Mouse (Mus musculus): ENCODE measurements around the gene Gdf3. TPM values are rescaled to one million over a fixed set of nuclear protein-coding genes. Genes with fewer than 3 reads are reported as not detected.

Gene Gdf3
- polyA plus RNA-seq, 1 experiment from 2014 or later = 0.09 TPM

DNA sequence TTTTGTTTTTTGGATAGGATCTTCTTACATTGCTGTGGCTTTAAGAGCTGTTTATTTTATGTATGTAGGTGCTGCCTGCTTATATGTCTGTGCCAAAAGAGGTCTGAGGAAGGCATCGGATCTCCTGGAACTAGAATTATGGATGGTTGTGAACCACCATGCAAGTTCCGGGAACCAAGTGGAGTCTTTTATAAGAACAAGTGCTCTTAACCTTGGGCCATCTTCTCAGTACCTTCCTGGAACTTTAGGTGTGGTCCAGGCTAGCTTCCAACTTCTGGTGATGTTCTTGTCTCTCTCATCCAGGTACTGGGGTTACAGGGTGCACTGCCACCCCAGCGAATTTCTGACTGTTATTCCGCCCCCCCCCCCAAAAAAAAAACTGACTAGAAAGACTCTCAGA lies 2.5 kb upstream of the Gdf3 start:
- WGBS = 87% methylated on average over 4 of the region's 4 CpGs
- no peak overlapping the region for H3K4me2 ChIP-seq (ENCODE audit: low read length)

DNA sequence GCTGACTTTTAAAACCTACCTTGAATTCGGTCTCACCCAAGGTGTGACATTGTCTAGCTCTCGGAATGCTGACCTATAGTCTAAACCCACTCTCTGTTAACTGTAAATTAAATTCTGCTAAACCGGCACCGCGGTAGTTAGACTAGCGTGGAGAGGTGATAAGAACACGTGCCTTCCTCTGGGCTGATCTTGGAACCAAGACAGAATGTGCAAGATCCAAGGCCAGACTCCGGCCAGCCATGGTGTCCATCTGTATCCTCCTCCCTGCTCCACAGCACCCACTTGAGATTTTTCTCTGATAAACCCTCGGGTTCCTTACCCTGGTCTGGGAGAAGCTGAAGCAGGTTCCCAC lies 534 bp downstream of the Gdf3 start:
- WGBS = 82% methylated on average over 9 of the region's 9 CpGs
- Histone ChIP-seq H3K4me3 (ENCODE audit: low read depth, low read length) (no peak overlapping the region), H3K36me3 (ENCODE audit: control insufficient read depth, insufficient read depth, low read length) (no peaks in the 10 kb centered on the region), H3K27ac (ENCODE audit: low read length) (no peak overlapping the region), H3K9ac (ENCODE audit: low read depth, low read length) (no peak overlapping the region), H3K4me2 (ENCODE audit: low read length) (no peak overlapping the region), H3K9me3 (replicated peaks; ENCODE audit: control insufficient read depth, low read length, poor library complexity, severe bottlenecking) (no peaks in the 10 kb centered on the region), H3K27me3 (ENCODE audit: control insufficient read depth, insufficient read depth, low read depth, low read length) (no peaks in the 10 kb centered on the region), H3K4me1 (ENCODE audit: control insufficient read depth, insufficient read depth, low read length) (no peaks in the 10 kb centered on the region)
- ATAC-seq = no peak

More for the DNA sequence above, 2.5 kb upstream of the Gdf3 start:
- Histone ChIP-seq H3K36me3 (ENCODE audit: control insufficient read depth, insufficient read depth, low read length) (no peaks in the 10 kb centered on the region), H3K27me3 (ENCODE audit: control insufficient read depth, insufficient read depth, low read depth, low read length) (no peaks in the 10 kb centered on the region), H3K9ac (ENCODE audit: low read depth, low read length) (no peak overlapping the region), H3K27ac (ENCODE audit: low read length) (no peak overlapping the region), H3K4me3 (ENCODE audit: low read depth, low read length) (no peak overlapping the region), H3K4me1 (ENCODE audit: control insufficient read depth, insufficient read depth, low read length) (no peaks in the 10 kb centered on the region), H3K9me3 (replicated peaks; ENCODE audit: control insufficient read depth, low read length, poor library complexity, severe bottlenecking) (no peaks in the 10 kb centered on the region)
- ATAC-seq = no peak

DNA sequence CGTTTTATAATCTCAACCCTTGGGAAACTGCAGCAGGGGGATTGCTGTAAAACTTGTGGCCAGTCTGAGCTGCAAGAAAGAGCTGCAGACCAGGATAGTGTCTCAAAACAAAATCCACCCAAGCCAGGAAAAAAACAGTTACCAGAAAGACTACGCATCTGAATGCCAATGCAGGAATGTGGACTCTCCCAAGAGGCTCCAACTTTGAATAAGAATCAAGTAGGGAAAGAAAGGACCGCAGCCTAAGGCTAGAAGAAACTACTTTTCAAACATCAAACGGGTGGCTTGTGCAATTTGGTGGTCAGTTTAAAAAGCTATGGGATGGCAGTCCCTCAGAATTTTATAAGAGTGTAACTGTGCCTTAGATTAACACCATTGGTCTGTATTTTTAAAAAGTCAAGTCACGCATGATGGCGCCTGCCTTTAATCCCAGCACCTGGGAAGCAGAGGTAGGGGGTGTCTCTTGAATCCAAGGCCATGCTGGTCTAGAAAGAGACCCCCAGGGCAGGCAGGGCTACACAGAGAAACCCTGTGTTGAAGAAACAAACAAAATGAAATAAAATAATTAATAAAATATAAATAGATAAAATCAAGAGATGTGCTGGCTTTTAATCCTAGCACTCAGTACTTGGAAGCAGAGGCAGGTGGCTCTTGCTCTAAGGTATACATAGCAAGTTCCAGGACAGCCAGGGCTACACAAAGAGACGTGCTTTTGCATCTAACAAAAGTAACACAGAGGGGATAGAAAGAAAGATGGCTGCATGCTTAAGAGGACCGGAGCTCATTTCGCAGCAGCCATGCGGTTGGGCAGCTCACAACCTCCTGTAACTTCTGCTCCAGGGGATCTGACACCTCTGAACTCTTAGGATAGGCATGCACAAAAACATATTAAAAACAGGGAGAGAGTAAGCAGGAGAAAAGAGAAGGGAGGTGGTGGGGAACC lies 1.2 kb downstream of the Gdf3 start:
- H3K27me3 ChIP-seq (ENCODE audit: control insufficient read depth, insufficient read depth, low read depth, low read length) = no peaks in the 10 kb centered on the region
- H3K9ac ChIP-seq (ENCODE audit: low read depth, low read length) = no peak overlapping the region
- no peak overlapping the region for H3K4me3 ChIP-seq (ENCODE audit: low read depth, low read length)
- no peaks in the 10 kb centered on the region for H3K9me3 ChIP-seq (replicated peaks; ENCODE audit: control insufficient read depth, low read length, poor library complexity, severe bottlenecking)
- H3K4me2 ChIP-seq (ENCODE audit: low read length) = no peak overlapping the region
- H3K36me3 ChIP-seq (ENCODE audit: control insufficient read depth, insufficient read depth, low read length) = no peaks in the 10 kb centered on the region
- no peaks in the 10 kb centered on the region for H3K4me1 ChIP-seq (ENCODE audit: control insufficient read depth, insufficient read depth, low read length)
- WGBS = 74% methylated on average over 10 of the region's 10 CpGs
- H3K27ac ChIP-seq (ENCODE audit: low read length) = no peak overlapping the region
- ATAC-seq = no peak

DNA sequence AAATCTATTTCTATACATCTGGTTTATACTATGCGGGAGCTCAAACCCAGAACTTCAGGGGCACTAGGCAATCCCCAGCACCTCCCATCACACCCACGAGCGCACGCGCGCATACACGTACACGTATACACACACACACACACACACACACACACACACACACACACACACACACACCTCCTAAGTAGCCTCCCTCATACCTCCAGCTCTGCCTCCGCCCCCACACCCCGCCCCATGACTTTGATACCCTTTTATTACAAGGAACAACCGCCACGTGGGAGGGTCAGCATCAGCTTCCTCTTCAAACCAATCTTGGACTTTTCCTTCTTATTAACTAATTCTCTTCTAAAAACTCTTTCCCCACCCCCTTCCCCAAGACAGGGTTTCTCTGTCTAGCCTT lies 2.2 kb downstream of the Gdf3 start:
- no peak overlapping the region for H3K9ac ChIP-seq (ENCODE audit: low read depth, low read length)

DNA sequence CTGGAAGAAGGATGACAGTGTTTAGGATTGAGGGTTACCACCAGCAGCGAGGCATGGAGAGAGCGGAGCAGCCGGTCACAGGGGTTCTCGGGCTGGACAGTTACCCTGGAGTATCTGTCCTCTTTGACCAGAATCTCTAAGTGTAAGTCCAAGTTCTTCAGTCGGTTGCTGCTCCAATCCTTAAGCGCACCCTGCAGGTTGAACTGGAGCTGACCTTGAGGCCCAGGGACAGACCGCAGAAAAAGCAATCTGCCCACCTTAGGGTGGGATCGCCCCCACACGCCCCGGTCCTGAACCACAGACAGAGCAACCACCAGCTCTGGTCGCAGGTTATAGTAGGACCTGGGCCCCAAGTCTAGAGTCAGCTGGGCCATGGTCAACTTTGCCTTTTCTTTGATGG lies 3.2 kb downstream of the Gdf3 start:
- ATAC-seq = no peak
- H3K4me1 ChIP-seq (ENCODE audit: control insufficient read depth, insufficient read depth, low read length) = peaks cover 5% of the 10 kb centered on the region; the same call in 1 of the 2 replicates
- H3K9ac ChIP-seq (ENCODE audit: low read depth, low read length) = no peak overlapping the region
- H3K9me3 ChIP-seq (replicated peaks; ENCODE audit: control insufficient read depth, low read length, poor library complexity, severe bottlenecking) = no peaks in the 10 kb centered on the region
- H3K27me3 ChIP-seq (ENCODE audit: control insufficient read depth, insufficient read depth, low read depth, low read length) = no peaks in the 10 kb centered on the region
- no peak overlapping the region for H3K4me3 ChIP-seq (ENCODE audit: low read depth, low read length)
- WGBS = 94% methylated on average over 11 of the region's 11 CpGs
- no peak overlapping the region for H3K27ac ChIP-seq (ENCODE audit: low read length)
- H3K4me2 ChIP-seq (ENCODE audit: low read length) = no peak overlapping the region
- H3K36me3 ChIP-seq (ENCODE audit: control insufficient read depth, insufficient read depth, low read length) = no peaks in the 10 kb centered on the region

More for the DNA sequence above, 2.2 kb downstream of the Gdf3 start:
- ATAC-seq = no peak
- Histone ChIP-seq H3K27me3 (ENCODE audit: control insufficient read depth, insufficient read depth, low read depth, low read length) (no peaks in the 10 kb centered on the region), H3K27ac (ENCODE audit: low read length) (no peak overlapping the region), H3K36me3 (ENCODE audit: control insufficient read depth, insufficient read depth, low read length) (no peaks in the 10 kb centered on the region), H3K4me2 (ENCODE audit: low read length) (no peak overlapping the region), H3K4me1 (ENCODE audit: control insufficient read depth, insufficient read depth, low read length) (peaks cover 1% of the 10 kb centered on the region; the same call in 1 of the 2 replicates), H3K9me3 (replicated peaks; ENCODE audit: control insufficient read depth, low read length, poor library complexity, severe bottlenecking) (no peaks in the 10 kb centered on the region), H3K4me3 (ENCODE audit: low read depth, low read length) (no peak overlapping the region)
- 93% methylated on average over 12 of the region's 12 CpGs for WGBS

DNA sequence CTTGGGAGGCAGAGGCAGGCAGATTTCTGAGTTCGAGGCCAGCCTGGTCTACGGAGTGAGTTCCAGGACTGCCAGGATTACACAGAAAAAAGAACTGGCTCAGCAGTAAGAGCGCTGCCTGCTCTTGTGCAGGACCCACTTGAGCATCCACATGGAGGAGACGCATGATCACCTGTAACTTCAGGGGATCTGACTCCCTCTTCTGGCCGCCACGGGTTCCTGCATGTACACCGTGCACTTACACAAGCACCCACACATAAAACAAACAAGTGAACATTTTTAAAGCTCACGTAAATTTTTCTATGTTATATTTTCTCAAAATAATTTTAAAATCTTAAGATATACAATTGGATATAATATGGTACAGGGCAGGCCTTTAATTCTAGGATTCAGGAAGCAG lies 4.4 kb downstream of the Gdf3 start:
- Histone ChIP-seq H3K27me3 (ENCODE audit: control insufficient read depth, insufficient read depth, low read depth, low read length) (no peaks in the 10 kb centered on the region), H3K4me2 (ENCODE audit: low read length) (no peak overlapping the region), H3K4me3 (ENCODE audit: low read depth, low read length) (no peak overlapping the region), H3K4me1 (ENCODE audit: control insufficient read depth, insufficient read depth, low read length) (peaks cover 5% of the 10 kb centered on the region; the same call in 1 of the 2 replicates), H3K9ac (ENCODE audit: low read depth, low read length) (no peak overlapping the region), H3K36me3 (ENCODE audit: control insufficient read depth, insufficient read depth, low read length) (no peaks in the 10 kb centered on the region), H3K27ac (ENCODE audit: low read length) (no peak overlapping the region), H3K9me3 (replicated peaks; ENCODE audit: control insufficient read depth, low read length, poor library complexity, severe bottlenecking) (no peaks in the 10 kb centered on the region)
- no peak for ATAC-seq
- WGBS = 87% methylated on average over 8 of the region's 8 CpGs

DNA sequence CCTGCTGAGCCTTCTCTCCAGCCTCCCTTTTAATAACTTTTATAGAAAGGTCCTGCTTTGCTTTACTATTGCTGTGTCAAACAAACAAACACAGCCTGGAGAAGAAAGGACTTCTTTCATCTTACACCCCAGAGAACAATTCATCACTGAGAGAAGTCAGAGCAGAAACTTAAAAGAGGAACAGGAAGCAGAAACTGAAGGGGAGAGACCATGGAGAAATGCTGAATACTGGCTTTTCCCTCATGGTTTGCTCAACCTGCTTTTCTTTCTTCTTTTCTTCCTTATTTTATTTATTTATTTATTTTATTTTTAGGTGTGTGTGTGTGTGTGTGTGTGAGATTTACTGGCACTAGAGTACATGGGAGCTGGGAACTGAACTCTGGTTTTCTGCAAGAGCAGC lies 5.6 kb downstream of the Gdf3 start:
- H3K4me1 ChIP-seq (ENCODE audit: control insufficient read depth, insufficient read depth, low read length) = peaks cover 5% of the 10 kb centered on the region; the same call in 1 of the 2 replicates
- ATAC-seq = no peak
- no peaks in the 10 kb centered on the region for H3K27me3 ChIP-seq (ENCODE audit: control insufficient read depth, insufficient read depth, low read depth, low read length)
- no peak overlapping the region for H3K9ac ChIP-seq (ENCODE audit: low read depth, low read length)
- H3K27ac ChIP-seq (ENCODE audit: low read length) = no peak overlapping the region
- no peak overlapping the region for H3K4me3 ChIP-seq (ENCODE audit: low read depth, low read length)
- H3K36me3 ChIP-seq (ENCODE audit: control insufficient read depth, insufficient read depth, low read length) = no peaks in the 10 kb centered on the region
- H3K4me2 ChIP-seq (ENCODE audit: low read length) = no peak overlapping the region
- no peaks in the 10 kb centered on the region for H3K9me3 ChIP-seq (replicated peaks; ENCODE audit: control insufficient read depth, low read length, poor library complexity, severe bottlenecking)

DNA sequence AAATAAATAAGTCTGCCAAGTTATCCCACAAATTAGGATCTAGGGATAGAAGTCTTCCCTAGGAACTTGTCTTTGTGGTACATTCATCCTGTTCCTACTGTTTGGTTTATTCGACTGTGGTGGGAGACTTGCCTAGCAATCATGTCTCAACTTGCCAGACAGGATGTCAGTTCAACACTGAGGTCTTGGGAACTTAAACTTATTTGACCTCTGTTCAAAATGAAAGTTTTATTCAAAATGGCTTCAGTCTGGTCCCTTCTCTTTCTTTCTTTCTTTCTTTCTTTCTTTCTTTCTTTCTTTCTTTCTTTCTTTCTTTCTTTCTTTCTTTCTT lies 6.9 kb downstream of the Gdf3 start:
- Histone ChIP-seq H3K9me3 (replicated peaks; ENCODE audit: control insufficient read depth, low read length, poor library complexity, severe bottlenecking) (no peaks in the 10 kb centered on the region), H3K27me3 (ENCODE audit: control insufficient read depth, insufficient read depth, low read depth, low read length) (no peaks in the 10 kb centered on the region), H3K36me3 (ENCODE audit: control insufficient read depth, insufficient read depth, low read length) (no peaks in the 10 kb centered on the region), H3K27ac (ENCODE audit: low read length) (no peak overlapping the region), H3K4me2 (ENCODE audit: low read length) (peak overlapping the region; percentile 67; the same call in 1 of the 2 replicates), H3K9ac (ENCODE audit: low read depth, low read length) (no peak overlapping the region), H3K4me3 (ENCODE audit: low read depth, low read length) (no peak overlapping the region), H3K4me1 (ENCODE audit: control insufficient read depth, insufficient read depth, low read length) (peaks cover 5% of the 10 kb centered on the region; the same call in 1 of the 2 replicates)
- WGBS = 52% methylated on average over 1 of the region's 1 CpGs
- no peak for ATAC-seq

DNA sequence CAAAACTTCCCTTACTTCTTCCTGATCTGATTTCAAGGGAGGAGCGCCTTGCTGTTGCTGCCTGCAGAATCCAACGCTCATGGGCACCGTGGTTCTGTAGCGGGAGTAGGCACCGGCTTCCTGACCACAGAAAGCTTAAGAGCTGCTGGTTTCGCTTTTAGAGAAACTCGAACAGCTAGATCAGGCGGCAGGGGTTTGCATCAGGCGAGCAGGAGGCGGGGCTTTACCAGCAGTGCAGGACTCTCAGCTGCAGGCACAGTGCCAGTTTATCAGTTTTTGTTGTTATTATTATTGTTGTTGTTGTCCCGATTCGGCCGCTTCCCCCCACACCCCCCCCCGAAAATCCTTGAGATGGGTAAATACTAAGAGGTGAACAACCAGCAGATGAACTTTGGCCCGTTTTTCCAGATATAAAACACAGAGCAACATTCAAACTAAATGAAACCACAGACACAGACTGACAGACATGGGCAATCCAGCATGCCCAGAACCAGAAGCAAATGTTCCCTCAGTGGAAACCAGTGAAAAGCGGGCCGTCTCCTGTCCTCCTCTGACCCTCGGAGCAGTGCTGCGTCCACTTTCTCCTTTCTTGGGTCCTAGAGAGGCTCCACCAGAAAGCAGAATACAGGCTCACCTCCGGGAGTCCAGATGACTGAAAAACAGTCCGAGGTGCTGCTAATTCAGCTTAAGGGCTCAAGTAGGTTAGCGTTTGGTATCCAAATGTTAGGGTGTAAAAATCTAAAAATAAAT lies 7.5 kb downstream of the Gdf3 start, which contains the start of gene Apobec1:
Apobec1 (minus strand) TSS at position 203 of the 750 bp plus-strand sequence.
- Histone ChIP-seq H3K9me3 (replicated peaks; ENCODE audit: control insufficient read depth, low read length, poor library complexity, severe bottlenecking) (no peaks in the 10 kb centered on the region), H3K4me1 (ENCODE audit: control insufficient read depth, insufficient read depth, low read length) (peaks cover 5% of the 10 kb centered on the region; the same call in 1 of the 2 replicates), H3K4me3 (ENCODE audit: low read depth, low read length) (peak within 1 kb of the TSS; percentile 37), H3K9ac (ENCODE audit: low read depth, low read length) (peak within 1 kb of the TSS; percentile 61), H3K27me3 (ENCODE audit: control insufficient read depth, insufficient read depth, low read depth, low read length) (no peaks in the 10 kb centered on the region), H3K4me2 (ENCODE audit: low read length) (peak within 1 kb of the TSS; percentile 67), H3K36me3 (ENCODE audit: control insufficient read depth, insufficient read depth, low read length) (no peaks in the 10 kb centered on the region), H3K27ac (ENCODE audit: low read length) (no peak within 1 kb of the TSS)
- ATAC-seq = peak; percentile 71
- WGBS = 5% methylated on average over 22 of the region's 22 CpGs
